ENCODE assay signal across 8 mouse cellular contexts in the genomic region with DNA sequence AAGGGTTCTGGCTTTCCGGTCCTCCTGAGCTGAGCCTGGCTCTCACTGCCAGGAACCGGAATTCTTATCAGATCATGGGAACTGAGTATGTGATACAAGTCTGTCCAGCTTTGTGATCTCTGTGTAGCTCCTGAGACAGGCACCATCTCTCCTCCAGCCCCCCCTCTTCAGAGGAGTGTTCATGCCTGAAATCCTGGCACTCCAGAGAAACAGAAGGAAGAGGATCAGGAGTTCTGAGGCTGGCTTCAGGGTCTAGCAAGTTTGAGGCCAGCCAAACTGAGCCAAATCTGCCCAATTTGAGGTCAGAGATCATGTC.
DNase-seq lines count a peak whose midpoint lies in the region; ATAC-seq and TF ChIP-seq lines count a peak whose summit lies in the region.
"Had no signal": no experiment of that assay in that cellular context is flagged by ENCODE, and none has a peak within 500 bp of the region (broad histone marks: within the 10 kb centered on the region; RNA-seq: fewer than 3 reads in every experiment).

No protein-coding gene starts in this region.

- H3K4me1 ChIP-seq in heart, postnatal 0 days (ENCODE audit: control insufficient read depth, insufficient read depth), result peaks cover 8% of the 10 kb centered on the region; the same call in 1 of the 2 replicates
- peaks cover 9% of the 10 kb centered on the region; the same call in 1 of the 2 replicates for H3K4me1 ChIP-seq in heart, embryonic 11.5 days (ENCODE audit: control insufficient read depth, insufficient read depth, low read length)
- H3K4me1 ChIP-seq in intestine, embryonic 16.5 days (ENCODE audit: control insufficient read depth, insufficient read depth, low read length), result 0 out of 2 replicates have a peak, but pooled peaks cover 3% of the 10 kb centered on the region

- ATAC-seq in heart, postnatal 0 days (ENCODE audit: insufficient read depth, low read depth), result no peak
- no peak for ATAC-seq in heart, embryonic 11.5 days (replicated peaks; ENCODE audit: insufficient number of reproducible peaks, low FRiP score, low TSS enrichment)
- ATAC-seq in intestine, embryonic 16.5 days, result no peak

- 13% methylated on average over 2 of the region's 2 CpGs for WGBS in heart, postnatal 0 days
- WGBS in heart, embryonic 11.5 days (ENCODE audit: insufficient replicate concordance), result 55% methylated on average over 2 of the region's 2 CpGs
- 55% methylated on average over 2 of the region's 2 CpGs for WGBS in intestine, embryonic 16.5 days

- TF ChIP-seq EP300 in heart, postnatal 0 days (IDR thresholded peaks at IDR 0.05; ENCODE audit: low read depth), result no peak

- H3K27ac ChIP-seq in heart, postnatal 0 days (ENCODE audit: low read depth), result 0 out of 2 replicates have a peak overlapping the region, but pooled peaks have one; percentile 38
- H3K27ac ChIP-seq in heart, embryonic 11.5 days (ENCODE audit: low read depth, low read length), result no peak overlapping the region
- 0 out of 2 replicates have a peak overlapping the region, but pooled peaks have one; percentile 3 for H3K27ac ChIP-seq in intestine, embryonic 16.5 days (ENCODE audit: low read length)

- no peaks in the 10 kb centered on the region for H3K36me3 ChIP-seq in heart, postnatal 0 days (replicated peaks; ENCODE audit: control insufficient read depth, insufficient read depth, low read length)
- H3K36me3 ChIP-seq in heart, embryonic 11.5 days (ENCODE audit: control insufficient read depth, insufficient read depth, low read length), result no peaks in the 10 kb centered on the region
- H3K36me3 ChIP-seq in intestine, embryonic 16.5 days (ENCODE audit: control insufficient read depth, insufficient read depth, low read length), result no peaks in the 10 kb centered on the region

- 0 out of 2 replicates have a peak overlapping the region, but pooled peaks have one; percentile 31 for H3K4me3 ChIP-seq in heart, postnatal 0 days (ENCODE audit: low read depth, low read length)
- H3K4me3 ChIP-seq in heart, embryonic 11.5 days (ENCODE audit: low read depth, low read length), result no peak overlapping the region
- H3K4me3 ChIP-seq in intestine, embryonic 16.5 days (ENCODE audit: low read length), result no peak overlapping the region

- peak overlapping the region; percentile 60 for H3K4me2 ChIP-seq in heart, postnatal 0 days (ENCODE audit: low read depth, low read length)
- H3K4me2 ChIP-seq in heart, embryonic 11.5 days, result no peak overlapping the region
- H3K4me2 ChIP-seq in intestine, embryonic 16.5 days (ENCODE audit: low read depth, low read length), result no peak overlapping the region

- no peaks in the 10 kb centered on the region for H3K9me3 ChIP-seq in heart, postnatal 0 days (replicated peaks; ENCODE audit: control insufficient read depth, low read length)
- no peaks in the 10 kb centered on the region for H3K9me3 ChIP-seq in heart, embryonic 11.5 days (replicated peaks; ENCODE audit: control insufficient read depth, low read length)
- no peaks in the 10 kb centered on the region for H3K9me3 ChIP-seq in intestine, embryonic 16.5 days (ENCODE audit: control insufficient read depth, low read length)

- no peak for DNase-seq in heart, postnatal 0 days (ENCODE audit: low spot score)
- DNase-seq in urinary bladder, postnatal 14 days (ENCODE audit: low spot score), result peak; percentile 34
- no peak for DNase-seq in urinary bladder, postnatal 25 days (ENCODE audit: low spot score)
- DNase-seq in frontal cortex, postnatal 10 days (ENCODE audit: low spot score in 2 of 2), result no peak
- DNase-seq in layer of hippocampus, postnatal 36 days, result no peak
- DNase-seq: thymus, postnatal 14 days had no signal

- no peak for TF ChIP-seq CTCF in heart, postnatal 0 days (IDR thresholded peaks at IDR 0.05; ENCODE audit: low read depth)

- H3K9ac ChIP-seq in heart, postnatal 0 days (replicated peaks; ENCODE audit: low read depth, low read length), result no peak overlapping the region
- H3K9ac ChIP-seq in heart, embryonic 11.5 days (ENCODE audit: low read depth, low read length), result no peak overlapping the region
- H3K9ac ChIP-seq in intestine, embryonic 16.5 days (ENCODE audit: low read depth, low read length), result no peak overlapping the region

- H3K27me3 ChIP-seq in heart, postnatal 0 days (ENCODE audit: control insufficient read depth, insufficient read depth, low read length), result no peaks in the 10 kb centered on the region
- H3K27me3 ChIP-seq in heart, embryonic 11.5 days (ENCODE audit: control insufficient read depth, insufficient read depth, low read length), result no peaks in the 10 kb centered on the region
- H3K27me3 ChIP-seq in intestine, embryonic 16.5 days (replicated peaks; ENCODE audit: control insufficient read depth, insufficient read depth, low read length), result no peaks in the 10 kb centered on the region
